Mouse (Mus musculus) liver (tissue): Measurements from ENCODE around the gene Plin3.

ENCODE experiments used
- DNase-seq: peaks from one replicate; pipeline ENCODE4 v3.0.0-alpha.2; 2020; ENCODE audit warnings: mixed read lengths

Gene Plin3

GRCm38 (mm10) chr17:56292531-56293222, at the start of gene Plin3:
Gene Plin3 (minus strand): TSS chr17:56292873.
- no peak for DNase-seq

GRCm38 (mm10) chr17:56340717-56341116, 48.0 kb upstream of the Plin3 start:
- no peak for DNase-seq

GRCm38 (mm10) chr17:56338909-56339308, 46.2 kb upstream of the Plin3 start:
- peak; percentile 60 for DNase-seq

GRCm38 (mm10) chr17:56337791-56338190, 45.1 kb upstream of the Plin3 start:
- DNase-seq = no peak

- DNase-seq = peak; percentile 54
Observed at GRCm38 (mm10) chr17:56337190-56337589, 44.5 kb upstream of the Plin3 start.

GRCm38 (mm10) chr17:56332987-56333386, 40.3 kb upstream of the Plin3 start:
- no peak for DNase-seq

GRCm38 (mm10) chr17:56331256-56331655, 38.6 kb upstream of the Plin3 start:
- no peak for DNase-seq

- no peak for DNase-seq
Observed at GRCm38 (mm10) chr17:56330345-56330744, 37.7 kb upstream of the Plin3 start.

- no peak for DNase-seq
Observed at GRCm38 (mm10) chr17:56329267-56329666, 36.6 kb upstream of the Plin3 start.

- DNase-seq = peak; percentile 59
Observed at GRCm38 (mm10) chr17:56326153-56327147, 33.8 kb upstream of the Plin3 start.

GRCm38 (mm10) chr17:56325450-56326152, 32.9 kb upstream of the Plin3 start, which contains the start of gene Kdm4b:
Gene Kdm4b (plus strand): TSS chr17:56326062.
- DNase-seq = peak; percentile 99

GRCm38 (mm10) chr17:56324419-56324818, 31.7 kb upstream of the Plin3 start:
- DNase-seq = no peak

GRCm38 (mm10) chr17:56309191-56309945, 16.7 kb upstream of the Plin3 start:
- no peak for DNase-seq

GRCm38 (mm10) chr17:56308088-56308487, 15.4 kb upstream of the Plin3 start:
- DNase-seq = no peak

GRCm38 (mm10) chr17:56305826-56306225, 13.2 kb upstream of the Plin3 start:
- DNase-seq = no peak

GRCm38 (mm10) chr17:56305156-56305555, 12.5 kb upstream of the Plin3 start:
- DNase-seq = no peak

- DNase-seq = no peak
Observed at GRCm38 (mm10) chr17:56304718-56305117, 12.0 kb upstream of the Plin3 start.

- peak; percentile 98 for DNase-seq
Observed at GRCm38 (mm10) chr17:56303847-56304586, 11.3 kb upstream of the Plin3 start.

GRCm38 (mm10) chr17:56303160-56303846, 10.6 kb upstream of the Plin3 start, which contains the start of gene Uhrf1:
Gene Uhrf1 (plus strand): TSS chr17:56303321.
- peak; percentile 96 for DNase-seq

GRCm38 (mm10) chr17:56302363-56302996, 9.8 kb upstream of the Plin3 start:
- DNase-seq = peak; percentile 65
